Mouse (Mus musculus) CH12.LX (cell line): Measurements from ENCODE around the gene Snrnp35. TPM values are rescaled to one million over a fixed set of nuclear protein-coding genes. Genes with fewer than 3 reads are reported as not detected.

Experiments
- DNase-seq: peaks from one replicate; pipeline ENCODE4 v3.0.0-alpha.2; 2013; ENCODE audit errors: extremely low read depth
- H3K27ac ChIP-seq: 2 replicates; pipeline ENCODE4 v1.5.1; 2012; ENCODE audit warnings: low read depth, mild to moderate bottlenecking, control low read depth, moderate library complexity; ENCODE audit not compliant: insufficient read depth
- H3K27me3 ChIP-seq: replicated peaks from 2 replicates; pipeline ENCODE3; 2012; ENCODE audit warnings: inconsistent platforms
- H3K36me3 ChIP-seq, 2 experiments: replicated peaks in 1 of 2; 2 replicates each; pipeline versions ENCODE3 to v1.6.1; 2012; ENCODE audit warnings: inconsistent platforms in 1 of 2, low read length in 1 of 2, mild to moderate bottlenecking in 1 of 2, mixed read lengths in 1 of 2, moderate library complexity in 1 of 2; ENCODE audit not compliant: control insufficient read depth in 1 of 2, insufficient read depth in 1 of 2
- H3K4me1 ChIP-seq, 2 experiments: 2 replicates each; pipeline ENCODE4 v1.6.1; 2012; ENCODE audit warnings: inconsistent platforms in 1 of 2, moderate library complexity in 1 of 2; ENCODE audit not compliant: insufficient read depth in 2 of 2, control insufficient read depth in 1 of 2
- H3K4me2 ChIP-seq: 2 replicates; pipeline ENCODE4 v1.6.1; 2012; ENCODE audit warnings: low read depth, mild to moderate bottlenecking, control low read depth; ENCODE audit not compliant: poor library complexity, insufficient read depth, severe bottlenecking
- H3K4me3 ChIP-seq, 3 experiments: fragments of 150-350 bp in 1 of 3; sonication (generic) in 1 of 3; replicated peaks in 1 of 3; 2 replicates each; pipeline versions ENCODE3 to v1.5.1; 2011 to 2012; ENCODE audit warnings: low read depth in 2 of 3, low read length in 2 of 3, mild to moderate bottlenecking in 2 of 3, moderate library complexity in 2 of 3, control low read depth in 1 of 3, improper control_type of control experiment in 1 of 3, inconsistent platforms in 1 of 3, mixed read lengths in 1 of 3; ENCODE audit not compliant: poor library complexity in 1 of 3
- H3K79me2 ChIP-seq: replicated peaks from 2 replicates; pipeline ENCODE4 v1.6.1; 2012; ENCODE audit warnings: mild to moderate bottlenecking, moderate library complexity; ENCODE audit not compliant: control insufficient read depth, poor library complexity, insufficient read depth, severe bottlenecking; ENCODE audit errors: extremely low read depth
- H3K9ac ChIP-seq: 2 replicates; pipeline ENCODE4 v1.6.1; 2012; ENCODE audit warnings: low read depth, mild to moderate bottlenecking, control low read depth, moderate library complexity; ENCODE audit not compliant: insufficient read depth
- H3K9me3 ChIP-seq: replicated peaks from 2 replicates; pipeline ENCODE3; 2012; ENCODE audit warnings: low read length, inconsistent platforms, mixed read lengths
- BHLHE40 ChIP-seq: IDR thresholded peaks from 2 replicates; pipeline ENCODE4 v1.6.1; 2011; ENCODE audit warnings: mild to moderate bottlenecking, low read depth, low read length, improper control_type of control experiment
- CHD1 ChIP-seq: IDR thresholded peaks from 2 replicates; pipeline ENCODE4 v1.6.1; 2012; ENCODE audit warnings: low read depth, low read length, improper control_type of control experiment, inconsistent platforms
- CTCF ChIP-seq, 2 experiments: IDR thresholded peaks in 1 of 2; conservative IDR thresholded peaks in 1 of 2; 2 replicates each; pipeline ENCODE4 v1.5.1; 2011 to 2012; ENCODE audit warnings: low read depth in 2 of 2, low read length in 2 of 2, improper control_type of control experiment in 1 of 2, inconsistent platforms in 1 of 2, mild to moderate bottlenecking in 1 of 2, moderate library complexity in 1 of 2
- ELF1 ChIP-seq: IDR thresholded peaks from 2 replicates; pipeline ENCODE4 v1.6.1; 2014; ENCODE audit warnings: low read depth, mild to moderate bottlenecking, inconsistent platforms, low read length, improper control_type of control experiment
- EP300 ChIP-seq: IDR thresholded peaks from 2 replicates; pipeline ENCODE4 v1.6.1; 2011; ENCODE audit warnings: low read length, improper control_type of control experiment
- ETS1 ChIP-seq: conservative IDR thresholded peaks from 2 replicates; pipeline ENCODE4 v1.6.1; 2012; ENCODE audit warnings: low read depth, mild to moderate bottlenecking, inconsistent platforms, low read length, improper control_type of control experiment, moderate library complexity
- GABPA ChIP-seq: IDR thresholded peaks from 2 replicates; pipeline ENCODE4 v1.6.1; 2012; ENCODE audit warnings: low read depth, low read length, improper control_type of control experiment, inconsistent platforms; ENCODE audit not compliant: insufficient replicate concordance
- HCFC1 ChIP-seq: IDR thresholded peaks from 2 replicates; pipeline ENCODE4 v1.6.1; 2012; ENCODE audit warnings: low read depth, mild to moderate bottlenecking, inconsistent platforms, low read length, improper control_type of control experiment
- IRF4 ChIP-seq: IDR thresholded peaks from 2 replicates; pipeline ENCODE4 v1.6.1; 2014; ENCODE audit warnings: low read depth, mild to moderate bottlenecking, inconsistent platforms, low read length, improper control_type of control experiment
- JUN ChIP-seq: IDR thresholded peaks from 2 replicates; pipeline ENCODE4 v1.6.1; 2011; ENCODE audit warnings: low read depth, mild to moderate bottlenecking, low read length, improper control_type of control experiment, moderate library complexity; ENCODE audit not compliant: insufficient read depth
- JUND ChIP-seq: conservative IDR thresholded peaks from 2 replicates; pipeline ENCODE4 v1.6.1; 2011; ENCODE audit warnings: low read depth, low read length, improper control_type of control experiment
- KAT2A ChIP-seq: IDR thresholded peaks from 2 replicates; pipeline ENCODE4 v1.6.1; 2012; ENCODE audit warnings: low read length, improper control_type of control experiment, inconsistent platforms; ENCODE audit not compliant: insufficient replicate concordance
- MAFK ChIP-seq: IDR thresholded peaks from 2 replicates; pipeline ENCODE4 v1.6.1; 2011; ENCODE audit warnings: low read length, improper control_type of control experiment; ENCODE audit not compliant: insufficient replicate concordance
- MAX ChIP-seq: IDR thresholded peaks from 2 replicates; pipeline ENCODE4 v1.6.1; 2011; ENCODE audit warnings: low read length, improper control_type of control experiment
- NELFE ChIP-seq: IDR thresholded peaks from 2 replicates; pipeline ENCODE4 v1.6.1; 2011; ENCODE audit warnings: low read depth, low read length, improper control_type of control experiment
- PAX5 ChIP-seq: IDR thresholded peaks from 2 replicates; pipeline ENCODE4 v1.6.1; 2012; ENCODE audit warnings: low read length, inconsistent platforms, mixed read lengths
- POLR2A ChIP-seq: IDR thresholded peaks from 2 replicates; pipeline ENCODE4 v1.6.1; 2011; ENCODE audit warnings: low read depth, mild to moderate bottlenecking, improper control_type of control experiment, low read length
- POLR2AphosphoS2 ChIP-seq: IDR thresholded peaks from 2 replicates; pipeline ENCODE4 v1.6.1; 2011; ENCODE audit warnings: low read depth, low read length, improper control_type of control experiment
- RCOR1 ChIP-seq: conservative IDR thresholded peaks from 2 replicates; pipeline ENCODE4 v1.6.1; 2012; ENCODE audit warnings: low read depth, mild to moderate bottlenecking, inconsistent platforms, low read length, improper control_type of control experiment
- SMC3 ChIP-seq: IDR thresholded peaks from 2 replicates; pipeline ENCODE4 v1.6.1; 2011; ENCODE audit warnings: low read depth, low read length, improper control_type of control experiment
- TBP ChIP-seq: conservative IDR thresholded peaks from 2 replicates; pipeline ENCODE4 v1.6.1; 2011; ENCODE audit warnings: low read depth, low read length, improper control_type of control experiment
- TCF12 ChIP-seq: IDR thresholded peaks from 2 replicates; pipeline ENCODE4 v1.6.1; 2014; ENCODE audit warnings: low read depth, mild to moderate bottlenecking, inconsistent platforms, low read length, improper control_type of control experiment
- UBTF ChIP-seq: IDR thresholded peaks from 2 replicates; pipeline ENCODE4 v1.6.1; 2012; ENCODE audit warnings: low read depth, mild to moderate bottlenecking, inconsistent platforms, low read length, improper control_type of control experiment, moderate library complexity
- USF1 ChIP-seq: IDR thresholded peaks from 2 replicates; pipeline ENCODE4 v1.6.1; 2014; ENCODE audit warnings: low read depth, mild to moderate bottlenecking, inconsistent platforms, low read length, improper control_type of control experiment
- ZC3H11A ChIP-seq: IDR thresholded peaks from 2 replicates; pipeline ENCODE4 v1.6.1; 2012; ENCODE audit warnings: low read depth, mild to moderate bottlenecking, inconsistent platforms, low read length, improper control_type of control experiment
- ZMIZ1 ChIP-seq: IDR thresholded peaks from 2 replicates; pipeline ENCODE4 v1.6.1; 2012; ENCODE audit warnings: low read depth, mild to moderate bottlenecking, inconsistent platforms, low read length, improper control_type of control experiment
- ZNF384 ChIP-seq: IDR thresholded peaks from 2 replicates; pipeline ENCODE4 v1.6.1; 2012; ENCODE audit warnings: low read depth, low read length, improper control_type of control experiment, inconsistent platforms
- dilution Hi-C: fragments of 300-500 bp; cut with MboI; formaldehyde crosslinking; loops from 2 replicates; pipeline ENCODE4 v1.14.3; 2020; ENCODE audit warnings: low sequenced_read_pairs; ENCODE audit not compliant: extremely low pct_unique_long_range_greater_than_20kb, extremely low pct_ligation_motif_present
- in situ Hi-C: fragments of 300-500 bp; cut with MboI; formaldehyde crosslinking; loops from 3 replicates; pipeline ENCODE4 v1.14.3; 2019; ENCODE audit warnings: low sequenced_read_pairs, low pct_ligation_motif_present, low pct_unique_long_range_greater_than_20kb, mixed read lengths
- polyA plus RNA-seq: library from polyadenylated mRNA; unstranded; fragments of >175 nt; gene quantifications from 2 replicates; pipeline ENCODE4 v1.2.1, GENCODE M21; 2012; ENCODE audit warnings: low read depth; ENCODE audit not compliant: insufficient read length
- total RNA-seq, 2 experiments: library from RNA; depleted of rRNA; stranded (reverse); fragments of 300-350 nt in 1 of 2; fragments of >200 nt in 1 of 2; gene quantifications; 2 replicates each; pipeline ENCODE4 v1.2.3; 2012 to 2014

Snrnp35 gene
- total and polyA plus RNA-seq, 3 experiments: 13.9 to 29.0 (median 27.4) TPM

DNA sequence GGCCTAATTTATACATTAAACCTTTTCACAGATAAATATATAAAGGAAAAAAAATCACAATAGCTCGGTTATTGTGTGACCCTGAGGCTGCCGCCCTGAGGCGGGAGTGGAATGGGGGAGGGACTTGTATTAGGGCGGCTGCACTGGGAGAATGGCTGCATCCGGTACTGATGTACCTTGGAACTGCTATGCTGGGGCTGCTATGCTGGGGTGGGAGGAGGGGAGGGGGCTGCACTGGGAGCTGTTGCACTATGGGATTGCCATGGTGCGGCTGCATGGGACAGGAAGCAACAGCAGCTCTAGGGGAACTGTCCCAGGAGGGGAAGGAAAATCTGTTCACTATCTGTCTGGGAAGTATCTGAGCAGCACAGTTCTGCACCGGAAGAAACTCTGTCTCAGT is 49.5 kb downstream of the Snrnp35 start:
- no peaks in the 10 kb centered on the region for H3K9me3 ChIP-seq
- peaks cover 4% of the 10 kb centered on the region for H3K27me3 ChIP-seq
- no peak overlapping the region for H3K27ac ChIP-seq
- peaks cover 10 to 29% of the 10 kb centered on the region in 2 experiments; a peak in 3 of 4 replicates for H3K4me1 ChIP-seq
- DNase-seq: no peak
- no peaks in the 10 kb centered on the region for H3K79me2 ChIP-seq
- H3K36me3 ChIP-seq: no peaks in the 10 kb centered on the region
- dilution Hi-C loops: no loop called here
- H3K4me3 ChIP-seq: no peak overlapping the region
- no peak overlapping the region for H3K4me2 ChIP-seq
- H3K9ac ChIP-seq: no peak overlapping the region
- TF ChIP-seq SMC3: no peak
- no peak for TF ChIP-seq RCOR1
- TF ChIP-seq ZC3H11A: no peak
- no peak for TF ChIP-seq HCFC1
- TF ChIP-seq ETS1: no peak
- no peak for TF ChIP-seq JUND
- in situ Hi-C loops: loop anchor here (5.0 kb wide), 1 partner anchor 95 kb away; the partner anchor contains the start of gene Kmt5a

DNA sequence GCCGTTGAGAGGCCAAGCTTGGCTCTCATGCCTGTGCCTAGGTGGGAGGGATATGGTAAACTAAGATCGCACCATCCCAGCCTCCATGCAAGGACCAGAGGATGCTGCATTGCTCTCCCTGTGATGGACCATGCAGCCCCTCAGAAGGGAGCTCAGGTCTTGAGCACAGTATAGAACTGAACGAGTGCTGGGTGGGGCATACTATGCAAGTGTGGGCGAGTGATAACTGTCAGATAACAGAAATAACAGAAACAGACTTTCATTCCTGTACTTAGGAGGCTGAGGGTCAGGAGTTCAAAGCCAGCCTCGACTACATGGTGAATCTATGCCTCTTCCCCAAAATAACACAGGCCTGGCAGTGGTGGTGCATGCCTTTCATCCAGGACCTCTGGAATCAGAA is 52.1 kb downstream of the Snrnp35 start:
- Histone ChIP-seq H3K27me3 (peaks cover 4% of the 10 kb centered on the region), H3K4me2 (no peak overlapping the region), H3K9me3 (no peaks in the 10 kb centered on the region), H3K4me3 (no peak overlapping the region), H3K27ac (no peak overlapping the region), H3K4me1 (peaks cover 10 to 37% of the 10 kb centered on the region in 2 experiments; a peak in 3 of 4 replicates), H3K79me2 (no peaks in the 10 kb centered on the region)
- DNase-seq: no peak
- in situ Hi-C loops: no loop called here
- TF ChIP-seq ETS1 (no peak), HCFC1 (no peak), GABPA (no peak), UBTF (no peak), TBP (no peak), BHLHE40 (no peak), ELF1 (no peak), ZC3H11A (no peak)
- TF ChIP-seq, all 38 proteins: peak for 0
- Histone ChIP-seq H3K36me3 (no peaks in the 10 kb centered on the region), H3K9ac (no peak overlapping the region)
- dilution Hi-C loops: no loop called here

DNA sequence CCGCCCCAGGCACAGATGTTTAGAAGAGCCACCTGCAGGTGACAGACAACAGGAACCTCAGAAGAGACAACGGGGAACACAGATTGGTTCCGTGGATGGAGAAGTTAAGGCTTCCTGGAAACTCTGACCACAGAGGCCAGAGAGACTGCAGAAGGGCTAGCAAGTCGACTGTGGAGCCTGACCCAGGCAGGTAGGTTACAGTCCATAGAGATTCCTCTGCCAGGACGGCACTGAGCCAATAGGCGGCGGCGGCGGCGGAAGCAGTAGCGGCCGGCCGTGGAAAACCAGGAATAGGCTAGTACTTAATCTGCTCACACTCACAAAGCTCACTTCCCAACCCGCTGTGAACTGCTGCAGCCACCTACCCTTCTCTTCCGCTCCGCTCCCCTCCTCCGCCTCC is 53.8 kb downstream of the Snrnp35 start:
- Histone ChIP-seq H3K4me1 (peaks cover 3 to 26% of the 10 kb centered on the region in 2 experiments; a peak in 3 of 4 replicates), H3K4me2 (peak overlapping the region; percentile 94), H3K36me3 (no peaks in the 10 kb centered on the region), H3K79me2 (peaks cover 9% of the 10 kb centered on the region), H3K27ac (peak overlapping the region; percentile 34), H3K4me3 (peak overlapping the region; percentile 40 to 53 (median 48)), H3K27me3 (peaks cover 3% of the 10 kb centered on the region), H3K9ac (peak overlapping the region; percentile 46), H3K9me3 (no peaks in the 10 kb centered on the region)
- dilution Hi-C loops: no loop called here
- peak; percentile 75 for DNase-seq
- in situ Hi-C loops: no loop called here
- TF ChIP-seq UBTF: no peak
- TF ChIP-seq KAT2A: no peak
- no peak for TF ChIP-seq MAFK
- peak; percentile 68 for TF ChIP-seq TCF12
- peak; percentile 42 for TF ChIP-seq ETS1
- peak; percentile 49 for TF ChIP-seq POLR2A
- no peak for TF ChIP-seq ELF1
- no peak for TF ChIP-seq USF1
- TF ChIP-seq ZMIZ1: no peak
- no peak for TF ChIP-seq POLR2AphosphoS2
- no peak for TF ChIP-seq JUN
- TF ChIP-seq PAX5: no peak
- TF ChIP-seq IRF4: no peak
- TF ChIP-seq NELFE: no peak
- TF ChIP-seq ZNF384: no peak
- TF ChIP-seq CTCF (conservative IDR thresholded peaks at IDR 0.05 in 1 of 2, IDR thresholded peaks at IDR 0.05 in 1 of 2; ENCODE audit: low read depth in 2 of 2, low read length in 2 of 2): no peak; a peak in 1 of 4 replicates
- TF ChIP-seq CHD1: no peak
- TF ChIP-seq TBP: no peak
- TF ChIP-seq MAX: no peak
- peak; percentile 68; the same call in 1 of the 2 replicates for TF ChIP-seq EP300
